Comparison of ENCODE assay signal across 10 mouse cellular contexts in the genomic region with DNA sequence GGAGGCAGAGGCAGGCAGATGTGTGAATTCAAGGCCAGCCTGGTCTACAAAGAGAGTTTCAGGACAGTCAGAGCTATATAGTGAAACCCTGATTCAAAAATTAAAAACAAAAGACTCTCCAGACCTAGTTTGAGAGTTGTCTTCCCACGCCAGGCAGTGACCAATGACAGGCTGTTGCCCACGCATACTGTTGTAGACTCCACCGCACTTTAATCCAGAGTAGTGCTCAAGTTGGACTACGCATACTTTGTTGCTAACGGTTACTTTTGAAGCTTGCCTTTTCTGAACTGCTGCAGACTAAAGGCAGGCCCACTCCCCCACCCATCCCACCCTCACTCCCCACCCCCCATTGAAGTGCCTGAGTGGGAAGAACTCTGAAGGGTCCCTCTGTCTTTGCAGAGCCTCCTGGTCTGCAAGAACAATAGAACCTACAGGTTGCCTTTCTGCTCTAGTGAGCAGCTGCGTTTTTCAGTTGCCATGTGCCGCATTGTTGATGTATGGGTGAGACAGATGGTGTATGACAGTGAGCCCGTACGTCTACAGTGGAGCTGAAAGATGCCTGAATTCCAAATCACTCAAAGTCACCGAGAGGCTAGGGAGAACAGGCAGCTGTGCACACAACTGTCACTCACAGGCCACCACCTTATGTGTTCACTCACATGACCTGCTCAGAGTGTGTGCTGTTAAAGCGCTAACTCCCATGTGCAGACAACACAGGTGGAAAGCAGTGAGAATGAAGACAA. TPM values are rescaled to one million over a fixed set of nuclear protein-coding genes. Genes with fewer than 3 reads are reported as not detected.
DNase-seq lines count a peak whose midpoint lies in the region; ATAC-seq and TF ChIP-seq lines count a peak whose summit lies in the region.
"Had no signal": no experiment of that assay in that cellular context is flagged by ENCODE, and none has a peak within 500 bp of the region (broad histone marks: within the 10 kb centered on the region; RNA-seq: fewer than 3 reads in every experiment).

No protein-coding gene starts in this region.

- no peak overlapping the region for H3K27ac ChIP-seq in stomach, embryonic 15.5 days
- no peak overlapping the region for H3K27ac ChIP-seq in stomach, postnatal 0 days (replicated peaks)
- H3K27ac ChIP-seq in hindbrain, embryonic 11.5 days (ENCODE audit: low read depth, low read length), result peak overlapping the region; percentile 63
- H3K27ac ChIP-seq in midbrain, embryonic 12.5 days (replicated peaks), result peak overlapping the region; percentile 75
- no peak overlapping the region for H3K27ac ChIP-seq in left cerebral cortex, adult 2 months
- no peak overlapping the region for H3K27ac ChIP-seq in heart, embryonic 12.5 days (ENCODE audit: poor library complexity, severe bottlenecking)

- no peak overlapping the region for H3K4me3 ChIP-seq in stomach, embryonic 15.5 days (replicated peaks)
- H3K4me3 ChIP-seq in stomach, postnatal 0 days (ENCODE audit: low read depth, low read length), result no peak overlapping the region
- H3K4me3 ChIP-seq in hindbrain, embryonic 11.5 days (ENCODE audit: low read depth, low read length), result no peak overlapping the region
- no peak overlapping the region for H3K4me3 ChIP-seq in midbrain, embryonic 12.5 days
- no peak overlapping the region for H3K4me3 ChIP-seq in left cerebral cortex, adult 2 months
- H3K4me3 ChIP-seq in heart, embryonic 12.5 days, result no peak overlapping the region

- no peaks in the 10 kb centered on the region for H3K27me3 ChIP-seq in stomach, embryonic 15.5 days (replicated peaks)
- H3K27me3 ChIP-seq in stomach, postnatal 0 days (ENCODE audit: control insufficient read depth, insufficient read depth, low read length), result no peaks in the 10 kb centered on the region
- H3K27me3 ChIP-seq in hindbrain, embryonic 11.5 days (ENCODE audit: control insufficient read depth, insufficient read depth, low read length), result no peaks in the 10 kb centered on the region
- no peaks in the 10 kb centered on the region for H3K27me3 ChIP-seq in midbrain, embryonic 12.5 days
- H3K27me3 ChIP-seq in heart, embryonic 12.5 days (replicated peaks), result no peaks in the 10 kb centered on the region
- H3K27me3 ChIP-seq: CH12.LX had no signal

- intact Hi-C loops in left cerebral cortex, adult 2 months (cut with DNase I), result no loop called here

- no peaks in the 10 kb centered on the region for H3K4me1 ChIP-seq in stomach, embryonic 15.5 days
- no peaks in the 10 kb centered on the region for H3K4me1 ChIP-seq in stomach, postnatal 0 days (replicated peaks; ENCODE audit: control insufficient read depth, insufficient read depth)
- peaks cover 2% of the 10 kb centered on the region; the same call in 1 of the 2 replicates for H3K4me1 ChIP-seq in hindbrain, embryonic 11.5 days (replicated peaks; ENCODE audit: control insufficient read depth, insufficient read depth, low read length)
- H3K4me1 ChIP-seq in midbrain, embryonic 12.5 days, result peaks cover 9% of the 10 kb centered on the region
- no peaks in the 10 kb centered on the region for H3K4me1 ChIP-seq in heart, embryonic 12.5 days (replicated peaks)

- H3K9me3 ChIP-seq in stomach, embryonic 15.5 days, result no peaks in the 10 kb centered on the region
- no peaks in the 10 kb centered on the region for H3K9me3 ChIP-seq in stomach, postnatal 0 days (ENCODE audit: control insufficient read depth, low read length)
- no peaks in the 10 kb centered on the region for H3K9me3 ChIP-seq in hindbrain, embryonic 11.5 days (ENCODE audit: control insufficient read depth, low read length)
- no peaks in the 10 kb centered on the region for H3K9me3 ChIP-seq in midbrain, embryonic 12.5 days
- H3K9me3 ChIP-seq in heart, embryonic 12.5 days (replicated peaks), result no peaks in the 10 kb centered on the region

- 59% methylated on average over 11 of the region's 11 CpGs for WGBS in stomach, embryonic 15.5 days
- 67% methylated on average over 11 of the region's 11 CpGs for WGBS in stomach, postnatal 0 days
- WGBS in hindbrain, embryonic 11.5 days, result 34% methylated on average over 11 of the region's 11 CpGs
- 31% methylated on average over 11 of the region's 11 CpGs for WGBS in midbrain, embryonic 12.5 days
- 80% methylated on average over 11 of the region's 11 CpGs for WGBS in heart, embryonic 12.5 days

- TF ChIP-seq CTCF in stomach, postnatal 0 days (IDR thresholded peaks at IDR 0.05; ENCODE audit: low read depth), result no peak
- no peak for TF ChIP-seq CTCF in left cerebral cortex, adult 2 months (IDR thresholded peaks at IDR 0.05)

- ATAC-seq in stomach, embryonic 15.5 days (ENCODE audit: insufficient read depth, low FRiP score, low read depth), result peak; percentile 63; the same call in 1 of the 2 replicates
- ATAC-seq in stomach, postnatal 0 days (ENCODE audit: low FRiP score, low TSS enrichment), result no peak
- peak; percentile 97 for ATAC-seq in hindbrain, embryonic 11.5 days (ENCODE audit: low FRiP score)
- peak; percentile 93 for ATAC-seq in midbrain, embryonic 12.5 days (ENCODE audit: low FRiP score, low read depth)
- no peak for ATAC-seq in heart, embryonic 12.5 days (ENCODE audit: insufficient number of reproducible peaks, low FRiP score)

- H3K36me3 ChIP-seq in stomach, embryonic 15.5 days, result peaks cover 23% of the 10 kb centered on the region; the same call in 1 of the 2 replicates
- H3K36me3 ChIP-seq in stomach, postnatal 0 days (ENCODE audit: control insufficient read depth, insufficient read depth, low read length), result peaks cover 6% of the 10 kb centered on the region; the same call in 1 of the 2 replicates
- peaks cover 5% of the 10 kb centered on the region for H3K36me3 ChIP-seq in hindbrain, embryonic 11.5 days (ENCODE audit: control insufficient read depth, insufficient read depth, low read length)
- peaks cover 57% of the 10 kb centered on the region for H3K36me3 ChIP-seq in midbrain, embryonic 12.5 days
- peaks cover 50% of the 10 kb centered on the region for H3K36me3 ChIP-seq in heart, embryonic 12.5 days

- H3K9ac ChIP-seq in stomach, embryonic 15.5 days, result no peak overlapping the region
- H3K9ac ChIP-seq in stomach, postnatal 0 days (ENCODE audit: low read length), result no peak overlapping the region
- H3K9ac ChIP-seq in hindbrain, embryonic 11.5 days (ENCODE audit: low read depth, low read length), result no peak overlapping the region
- no peak overlapping the region for H3K9ac ChIP-seq in midbrain, embryonic 12.5 days (replicated peaks)
- no peak overlapping the region for H3K9ac ChIP-seq in heart, embryonic 12.5 days

- DNase-seq in stomach, postnatal 0 days (ENCODE audit: low spot score), result no peak
- peak; percentile 64 for DNase-seq in hindbrain, embryonic 11.5 days (ENCODE audit: low spot score)
- DNase-seq in kidney, postnatal 4 days, result no peak
- no peak for DNase-seq in left cerebral cortex, adult 2 months (ENCODE audit: extremely low spot score in 1 of 2, low spot score in 2 of 2)
- no peak for DNase-seq in heart, adult 8-10 months (ENCODE audit: low spot score)
- DNase-seq: kidney, postnatal 36 days had no signal

- no peak overlapping the region for H3K4me2 ChIP-seq in stomach, embryonic 15.5 days
- no peak overlapping the region for H3K4me2 ChIP-seq in stomach, postnatal 0 days (replicated peaks; ENCODE audit: low read depth)
- H3K4me2 ChIP-seq in hindbrain, embryonic 11.5 days (replicated peaks; ENCODE audit: low read depth, low read length), result no peak overlapping the region
- no peak overlapping the region for H3K4me2 ChIP-seq in midbrain, embryonic 12.5 days (replicated peaks)
- no peak overlapping the region for H3K4me2 ChIP-seq in heart, embryonic 12.5 days

- no peak for TF ChIP-seq EP300 in stomach, postnatal 0 days (optimal IDR thresholded peaks at IDR 0.05)

RNA-seq across cellular contexts. Expression of a gene that starts 29.3 kb away (rescaled TPM):
- polyA plus RNA-seq in stomach, embryonic 15.5 days (2015; fragmentation: Nextera tagmentation; extraction: Ambion mirVana), result 13.2 and 14.2 TPM in 2 replicates
- polyA plus RNA-seq in stomach, postnatal 0 days (2015; fragmentation: Nextera tagmentation; extraction: Ambion mirVana), result 5.4 and 6.1 TPM in 2 replicates
- polyA plus RNA-seq in hindbrain, embryonic 11.5 days (2014; fragmentation: Nextera tagmentation; extraction: Ambion mirVana), result 12.4 and 14.2 TPM in 2 replicates
- polyA plus RNA-seq in midbrain, embryonic 12.5 days (2016; fragmentation: Nextera tagmentation; extraction: Ambion mirVana), result 12.9 and 13.6 TPM in 2 replicates
- 100 to 1,000 TPM in 1 of 2 experiments, 10 to 100 TPM in 1; 99.2 to 104 TPM for total RNA-seq in left cerebral cortex, adult 2 months (2021)
- 10 to 100 TPM; 27.0 to 38.4 (median 30.2) TPM for total RNA-seq in heart, adult 8-10 months (2022)
- polyA plus RNA-seq in heart, embryonic 12.5 days (2016; fragmentation: Nextera tagmentation; extraction: Ambion mirVana), result 13.8 and 14.4 TPM in 2 replicates

RNA-seq across cellular contexts. Expression of a gene that starts 29.5 kb away (rescaled TPM):
- polyA plus RNA-seq in stomach, embryonic 15.5 days (2015; fragmentation: Nextera tagmentation; extraction: Ambion mirVana), result 103 and 106 TPM in 2 replicates
- polyA plus RNA-seq in stomach, postnatal 0 days (2015; fragmentation: Nextera tagmentation; extraction: Ambion mirVana), result 60.2 and 68.5 TPM in 2 replicates
- 152 and 164 TPM in 2 replicates for polyA plus RNA-seq in hindbrain, embryonic 11.5 days (2014; fragmentation: Nextera tagmentation; extraction: Ambion mirVana)
- polyA plus RNA-seq in midbrain, embryonic 12.5 days (2016; fragmentation: Nextera tagmentation; extraction: Ambion mirVana), result 167 and 173 TPM in 2 replicates
- total RNA-seq in left cerebral cortex, adult 2 months (2021), result 10 to 100 TPM; 46.3 to 51.4 TPM
- 10 to 100 TPM; 20.0 to 25.1 (median 20.9) TPM for total RNA-seq in heart, adult 8-10 months (2022)
- polyA plus RNA-seq in heart, embryonic 12.5 days (2016; fragmentation: Nextera tagmentation; extraction: Ambion mirVana), result 83.1 and 88.5 TPM in 2 replicates

RNA-seq across cellular contexts. Expression of a gene that starts 32.4 kb away (rescaled TPM):
- 10.9 and 11.0 TPM in 2 replicates for polyA plus RNA-seq in stomach, embryonic 15.5 days (2015; fragmentation: Nextera tagmentation; extraction: Ambion mirVana)
- 5.9 and 6.9 TPM in 2 replicates for polyA plus RNA-seq in stomach, postnatal 0 days (2015; fragmentation: Nextera tagmentation; extraction: Ambion mirVana)
- polyA plus RNA-seq in hindbrain, embryonic 11.5 days (2014; fragmentation: Nextera tagmentation; extraction: Ambion mirVana), result 20.3 and 29.1 TPM in 2 replicates
- polyA plus RNA-seq in midbrain, embryonic 12.5 days (2016; fragmentation: Nextera tagmentation; extraction: Ambion mirVana), result 25.3 and 25.4 TPM in 2 replicates
- 10 to 100 TPM; 30.7 to 35.9 TPM for total RNA-seq in left cerebral cortex, adult 2 months (2021)
- total RNA-seq in heart, adult 8-10 months (2022), result 10 to 100 TPM in 2 of 4 experiments, 1 to 10 TPM in 2; 7.6 to 15.7 (median 9.4) TPM
- 6.8 and 9.9 TPM in 2 replicates for polyA plus RNA-seq in heart, embryonic 12.5 days (2016; fragmentation: Nextera tagmentation; extraction: Ambion mirVana)

RNA-seq across cellular contexts. Expression of a gene that starts 53.6 kb away (rescaled TPM):
- polyA plus RNA-seq in stomach, embryonic 15.5 days (2015; fragmentation: Nextera tagmentation; extraction: Ambion mirVana), result 48.6 and 51.4 TPM in 2 replicates
- polyA plus RNA-seq in stomach, postnatal 0 days (2015; fragmentation: Nextera tagmentation; extraction: Ambion mirVana), result 42.6 and 46.5 TPM in 2 replicates
- 49.3 and 58.1 TPM in 2 replicates for polyA plus RNA-seq in hindbrain, embryonic 11.5 days (2014; fragmentation: Nextera tagmentation; extraction: Ambion mirVana)
- polyA plus RNA-seq in midbrain, embryonic 12.5 days (2016; fragmentation: Nextera tagmentation; extraction: Ambion mirVana), result 75.4 and 77.5 TPM in 2 replicates
- 100 to 1,000 TPM; 114 to 118 TPM for total RNA-seq in left cerebral cortex, adult 2 months (2021)
- total RNA-seq in heart, adult 8-10 months (2022), result 100 to 1,000 TPM; 127 to 153 (median 133) TPM
- 67.2 and 71.1 TPM in 2 replicates for polyA plus RNA-seq in heart, embryonic 12.5 days (2016; fragmentation: Nextera tagmentation; extraction: Ambion mirVana)

Comparison
In these comparisons a context has a peak if more than half of its experiments do, and no peak if none do; other contexts are left out.
1. ATAC-seq: peak in stomach, embryonic 15.5 days (single experiment), hindbrain, embryonic 11.5 days (single experiment) and midbrain, embryonic 12.5 days (single experiment); none in stomach, postnatal 0 days (single experiment) and heart, embryonic 12.5 days (single experiment).
2. H3K27ac ChIP-seq: peak in hindbrain, embryonic 11.5 days (single experiment) and midbrain, embryonic 12.5 days (single experiment); none in stomach, embryonic 15.5 days (single experiment), stomach, postnatal 0 days (single experiment), left cerebral cortex, adult 2 months (single experiment) and heart, embryonic 12.5 days (single experiment).